Mouse (Mus musculus): ENCODE data around the gene Myb. TPM values are rescaled to one million over a fixed set of nuclear protein-coding genes. Genes with fewer than 3 reads are reported as not detected.

The Myb gene
- total RNA-seq, 1 experiment = 2.4 TPM

DNA sequence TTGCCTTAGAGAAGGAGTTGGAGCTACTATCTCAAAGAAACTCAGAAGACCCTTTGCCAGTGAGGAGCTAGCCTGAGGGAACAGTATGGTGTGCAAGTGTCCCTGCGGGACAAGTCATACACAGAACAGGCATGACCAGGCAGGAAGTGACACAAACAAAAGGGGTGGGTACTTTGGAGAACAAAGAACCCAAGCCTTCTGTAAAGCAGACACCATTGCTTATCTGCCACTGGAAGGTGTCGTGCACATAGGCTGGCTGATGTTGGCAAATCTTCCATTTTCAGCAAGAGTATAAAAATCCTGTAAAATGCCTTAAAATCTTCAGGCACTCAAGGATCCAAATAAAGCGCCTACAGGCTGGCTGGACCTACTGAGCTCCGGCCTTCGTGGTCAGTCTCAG, 25.9 kb upstream of the Myb start:
- no peaks in the 10 kb centered on the region for H3K36me3 ChIP-seq (ENCODE audit: control insufficient read depth, insufficient read depth, low read length, poor library complexity, severe bottlenecking)
- no peaks in the 10 kb centered on the region for H3K9me3 ChIP-seq (ENCODE audit: control insufficient read depth, insufficient read depth, low read depth, low read length)
- in situ Hi-C loops (cut with MboI; ENCODE audit: low sequenced_read_pairs in 2 of 2, unreplicated experiment in 2 of 2) = no loop called here
- H3K9ac ChIP-seq (ENCODE audit: insufficient read depth, low read depth, low read length, poor library complexity, severe bottlenecking) = no peak overlapping the region
- H3K4me3 ChIP-seq (ENCODE audit: insufficient read depth in 1 of 2, low read depth in 1 of 2, low read length in 2 of 2, poor library complexity in 1 of 2, severe bottlenecking in 1 of 2) = no peak overlapping the region
- H3K4me1 ChIP-seq (ENCODE audit: control insufficient read depth in 2 of 2, insufficient read depth in 2 of 2, low read length in 2 of 2, poor library complexity in 1 of 2) = peaks cover 0 to 3% of the 10 kb centered on the region in 2 experiments; a peak in 2 of 4 replicates
- H3K27ac ChIP-seq (ENCODE audit: insufficient read depth, low read depth, low read length, poor library complexity, severe bottlenecking) = no peak overlapping the region
- TF ChIP-seq ZC3H11A (IDR thresholded peaks at IDR 0.05; ENCODE audit: borderline replicate concordance, low read depth, low read length) (no peak), HCFC1 (IDR thresholded peaks at IDR 0.05; ENCODE audit: borderline replicate concordance, insufficient read depth, low read length) (no peak), CHD2 (IDR thresholded peaks at IDR 0.05; ENCODE audit: low read depth, low read length) (no peak), MAFK (IDR thresholded peaks at IDR 0.05; ENCODE audit: insufficient read depth, low read depth, low read length) (no peak), ZNF384 (IDR thresholded peaks at IDR 0.05; ENCODE audit: low read depth, low read length) (no peak)
- no peak for DNase-seq (ENCODE audit: low read depth, low spot score)

DNA sequence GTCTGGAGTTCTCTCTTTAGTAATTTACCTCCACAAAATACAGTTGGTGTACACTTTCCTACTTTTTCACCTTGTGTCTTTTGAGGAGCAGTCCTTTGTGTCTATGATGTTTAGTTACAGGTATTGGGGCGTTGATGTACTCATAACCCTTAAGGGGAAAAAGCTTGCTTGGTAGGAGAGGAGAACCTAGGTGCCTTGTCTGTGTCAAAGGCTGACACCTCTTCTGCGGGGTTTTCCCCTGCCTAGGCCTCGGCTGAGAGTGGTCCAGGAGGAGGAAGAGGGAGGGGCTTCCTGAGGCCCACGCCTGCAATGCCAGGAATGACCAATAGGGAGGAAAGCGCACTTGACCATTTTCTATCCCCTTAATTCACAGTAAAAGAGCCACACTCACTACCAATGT, 17.9 kb upstream of the Myb start:
- no peak overlapping the region for H3K4me3 ChIP-seq (ENCODE audit: insufficient read depth in 1 of 2, low read depth in 1 of 2, low read length in 2 of 2, poor library complexity in 1 of 2, severe bottlenecking in 1 of 2)
- no peak overlapping the region for H3K9ac ChIP-seq (ENCODE audit: insufficient read depth, low read depth, low read length, poor library complexity, severe bottlenecking)
- DNase-seq (ENCODE audit: low read depth, low spot score) = peak; percentile 69
- H3K36me3 ChIP-seq (ENCODE audit: control insufficient read depth, insufficient read depth, low read length, poor library complexity, severe bottlenecking) = no peaks in the 10 kb centered on the region
- peaks cover 0 to 2% of the 10 kb centered on the region in 2 experiments; a peak in 1 of 4 replicates for H3K4me1 ChIP-seq (ENCODE audit: control insufficient read depth in 2 of 2, insufficient read depth in 2 of 2, low read length in 2 of 2, poor library complexity in 1 of 2)
- TF ChIP-seq MAFK (IDR thresholded peaks at IDR 0.05; ENCODE audit: insufficient read depth, low read depth, low read length) (no peak), CHD2 (IDR thresholded peaks at IDR 0.05; ENCODE audit: low read depth, low read length) (no peak), ZNF384 (IDR thresholded peaks at IDR 0.05; ENCODE audit: low read depth, low read length) (no peak), ZC3H11A (IDR thresholded peaks at IDR 0.05; ENCODE audit: borderline replicate concordance, low read depth, low read length) (no peak)
- no peak overlapping the region for H3K27ac ChIP-seq (ENCODE audit: insufficient read depth, low read depth, low read length, poor library complexity, severe bottlenecking)
- no peaks in the 10 kb centered on the region for H3K9me3 ChIP-seq (ENCODE audit: control insufficient read depth, insufficient read depth, low read depth, low read length)
- in situ Hi-C loops (cut with MboI; ENCODE audit: low sequenced_read_pairs in 2 of 2, unreplicated experiment in 2 of 2) = no loop called here

GRCm38 (mm10) chr10:21178281-21178680, 17.5 kb upstream of the Myb start:
- Histone ChIP-seq H3K4me1 (ENCODE audit: control insufficient read depth in 2 of 2, insufficient read depth in 2 of 2, low read length in 2 of 2, poor library complexity in 1 of 2) (peaks cover 0 to 2% of the 10 kb centered on the region in 2 experiments; a peak in 1 of 4 replicates), H3K36me3 (ENCODE audit: control insufficient read depth, insufficient read depth, low read length, poor library complexity, severe bottlenecking) (no peaks in the 10 kb centered on the region), H3K9ac (ENCODE audit: insufficient read depth, low read depth, low read length, poor library complexity, severe bottlenecking) (no peak overlapping the region), H3K4me3 (ENCODE audit: insufficient read depth in 1 of 2, low read depth in 1 of 2, low read length in 2 of 2, poor library complexity in 1 of 2, severe bottlenecking in 1 of 2) (no peak overlapping the region), H3K9me3 (ENCODE audit: control insufficient read depth, insufficient read depth, low read depth, low read length) (no peaks in the 10 kb centered on the region), H3K27ac (ENCODE audit: insufficient read depth, low read depth, low read length, poor library complexity, severe bottlenecking) (no peak overlapping the region)
- DNase-seq (ENCODE audit: low read depth, low spot score) = no peak
- in situ Hi-C loops (cut with MboI; ENCODE audit: low sequenced_read_pairs in 2 of 2, unreplicated experiment in 2 of 2) = no loop called here
- TF ChIP-seq CHD2 (IDR thresholded peaks at IDR 0.05; ENCODE audit: low read depth, low read length) (no peak), ZC3H11A (IDR thresholded peaks at IDR 0.05; ENCODE audit: borderline replicate concordance, low read depth, low read length) (no peak), HCFC1 (IDR thresholded peaks at IDR 0.05; ENCODE audit: borderline replicate concordance, insufficient read depth, low read length) (no peak), MAFK (IDR thresholded peaks at IDR 0.05; ENCODE audit: insufficient read depth, low read depth, low read length) (no peak), ZNF384 (IDR thresholded peaks at IDR 0.05; ENCODE audit: low read depth, low read length) (no peak)

GRCm38 (mm10) chr10:21172650-21173200, 11.9 kb upstream of the Myb start:
- Histone ChIP-seq H3K36me3 (ENCODE audit: control insufficient read depth, insufficient read depth, low read length, poor library complexity, severe bottlenecking) (no peaks in the 10 kb centered on the region), H3K27ac (ENCODE audit: insufficient read depth, low read depth, low read length, poor library complexity, severe bottlenecking) (no peak overlapping the region), H3K9me3 (ENCODE audit: control insufficient read depth, insufficient read depth, low read depth, low read length) (no peaks in the 10 kb centered on the region), H3K4me1 (ENCODE audit: control insufficient read depth in 2 of 2, insufficient read depth in 2 of 2, low read length in 2 of 2, poor library complexity in 1 of 2) (no peaks in the 10 kb centered on the region), H3K9ac (ENCODE audit: insufficient read depth, low read depth, low read length, poor library complexity, severe bottlenecking) (no peak overlapping the region), H3K4me3 (ENCODE audit: insufficient read depth in 1 of 2, low read depth in 1 of 2, low read length in 2 of 2, poor library complexity in 1 of 2, severe bottlenecking in 1 of 2) (no peak overlapping the region)
- TF ChIP-seq HCFC1 (IDR thresholded peaks at IDR 0.05; ENCODE audit: borderline replicate concordance, insufficient read depth, low read length) = no peak
- no peak for TF ChIP-seq MAFK (IDR thresholded peaks at IDR 0.05; ENCODE audit: insufficient read depth, low read depth, low read length)
- TF ChIP-seq CHD2 (IDR thresholded peaks at IDR 0.05; ENCODE audit: low read depth, low read length) = no peak
- TF ChIP-seq ZNF384 (IDR thresholded peaks at IDR 0.05; ENCODE audit: low read depth, low read length) = no peak
- no peak for TF ChIP-seq ZC3H11A (IDR thresholded peaks at IDR 0.05; ENCODE audit: borderline replicate concordance, low read depth, low read length)
- in situ Hi-C loops (cut with MboI; ENCODE audit: low sequenced_read_pairs in 2 of 2, unreplicated experiment in 2 of 2) = no loop called here
- DNase-seq (ENCODE audit: low read depth, low spot score) = no peak

DNA sequence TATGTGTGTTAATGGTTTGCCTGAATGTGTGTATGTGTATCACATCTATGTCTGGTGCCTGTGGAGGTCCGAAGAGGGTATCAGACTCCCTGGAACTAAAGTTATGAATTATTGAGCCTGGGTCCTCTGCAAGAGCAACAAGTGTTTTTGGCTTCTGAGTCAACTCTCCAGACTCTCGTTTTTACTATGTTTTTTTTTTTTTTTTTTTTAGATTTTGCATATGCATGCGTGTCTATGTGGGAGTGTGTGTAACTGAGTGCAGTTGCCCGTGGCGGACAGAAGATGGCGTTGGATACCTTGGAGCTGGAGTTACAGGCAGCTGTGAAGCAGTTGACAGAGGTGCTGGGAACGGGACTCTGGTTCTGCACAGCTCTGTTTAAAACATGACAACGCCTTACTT, 7.7 kb upstream of the Myb start:
- Histone ChIP-seq H3K27ac (ENCODE audit: insufficient read depth, low read depth, low read length, poor library complexity, severe bottlenecking) (no peak overlapping the region), H3K9ac (ENCODE audit: insufficient read depth, low read depth, low read length, poor library complexity, severe bottlenecking) (no peak overlapping the region), H3K4me3 (ENCODE audit: insufficient read depth in 1 of 2, low read depth in 1 of 2, low read length in 2 of 2, poor library complexity in 1 of 2, severe bottlenecking in 1 of 2) (no peak overlapping the region), H3K4me1 (ENCODE audit: control insufficient read depth in 2 of 2, insufficient read depth in 2 of 2, low read length in 2 of 2, poor library complexity in 1 of 2) (no peaks in the 10 kb centered on the region), H3K9me3 (ENCODE audit: control insufficient read depth, insufficient read depth, low read depth, low read length) (no peaks in the 10 kb centered on the region), H3K36me3 (ENCODE audit: control insufficient read depth, insufficient read depth, low read length, poor library complexity, severe bottlenecking) (no peaks in the 10 kb centered on the region)
- DNase-seq (ENCODE audit: low read depth, low spot score) = no peak
- TF ChIP-seq ZC3H11A (IDR thresholded peaks at IDR 0.05; ENCODE audit: borderline replicate concordance, low read depth, low read length) (no peak), HCFC1 (IDR thresholded peaks at IDR 0.05; ENCODE audit: borderline replicate concordance, insufficient read depth, low read length) (no peak), CHD2 (IDR thresholded peaks at IDR 0.05; ENCODE audit: low read depth, low read length) (no peak), ZNF384 (IDR thresholded peaks at IDR 0.05; ENCODE audit: low read depth, low read length) (peak; percentile 73), MAFK (IDR thresholded peaks at IDR 0.05; ENCODE audit: insufficient read depth, low read depth, low read length) (no peak)
- in situ Hi-C loops (cut with MboI; ENCODE audit: low sequenced_read_pairs in 2 of 2, unreplicated experiment in 2 of 2) = no loop called here
